In genomic region chr2:55306387-55306786, GRCm38 (mm10) we compare ENCODE assay signal across 9 mouse cellular contexts.
DNase-seq lines count a peak whose midpoint lies in the region; TF ChIP-seq lines count a peak whose summit lies in the region.
"Had no signal": no experiment of that assay in that cellular context is flagged by ENCODE, and none has a peak within 500 bp of the region (broad histone marks: within the 10 kb centered on the region; RNA-seq: fewer than 3 reads in every experiment).

No protein-coding gene starts in this region.

- no peaks in the 10 kb centered on the region for H3K4me1 ChIP-seq in MEL (ENCODE audit: control insufficient read depth in 1 of 2, insufficient read depth in 2 of 2, low read length in 2 of 2)
- H3K4me1 ChIP-seq in embryonic fibroblast, embryonic 13.5 days (ENCODE audit: control insufficient read depth, insufficient read depth, low read length), result no peaks in the 10 kb centered on the region

- no peak overlapping the region for H3K27ac ChIP-seq in layer of hippocampus, adult 2 months
- H3K27ac ChIP-seq in MEL (ENCODE audit: control insufficient read depth, low read depth, low read length), result no peak overlapping the region
- no peak overlapping the region for H3K27ac ChIP-seq in embryonic fibroblast, embryonic 13.5 days (ENCODE audit: insufficient read depth, low read length)

- H3K4me3 ChIP-seq in layer of hippocampus, adult 2 months, result no peak overlapping the region
- H3K4me3 ChIP-seq in MEL (ENCODE audit: control insufficient read depth in 1 of 2, insufficient read depth in 1 of 2, low read depth in 2 of 2, low read length in 2 of 2), result no peak overlapping the region
- no peak overlapping the region for H3K4me3 ChIP-seq in embryonic fibroblast, embryonic 13.5 days (ENCODE audit: insufficient read depth, low read length)
- H3K4me3 ChIP-seq: erythroblast, embryonic 14.5 days had no signal

- intact Hi-C loops in gastrocnemius, postnatal 14 days (cut with DNase I; ENCODE audit: low total_unique reads), result loop anchor here (10.0 kb wide), 1 partner anchor 718 kb away; no protein-coding TSS in a partner anchor

- H3K9ac ChIP-seq in MEL (ENCODE audit: control insufficient read depth, low read depth, low read length, poor library complexity, severe bottlenecking), result no peak overlapping the region

- H3K36me3 ChIP-seq in MEL (ENCODE audit: control insufficient read depth in 1 of 2, insufficient read depth in 2 of 2, low read length in 2 of 2), result no peaks in the 10 kb centered on the region

- peak; percentile 40 for TF ChIP-seq RAD21 in MEL (IDR thresholded peaks at IDR 0.05; ENCODE audit: low read depth, low read length)

- H3K79me2 ChIP-seq in MEL (ENCODE audit: control insufficient read depth, insufficient read depth, low read length, poor library complexity), result no peaks in the 10 kb centered on the region

- TF ChIP-seq CTCF in layer of hippocampus, adult 2 months (conservative IDR thresholded peaks at IDR 0.05), result peak; percentile 93
- TF ChIP-seq CTCF in MEL (IDR thresholded peaks at IDR 0.05 in 2 of 3, conservative IDR thresholded peaks at IDR 0.05 in 1 of 3; ENCODE audit: control insufficient read depth in 1 of 3, insufficient read depth in 1 of 3, low read depth in 2 of 3, low read length in 3 of 3, poor library complexity in 1 of 3, severe bottlenecking in 1 of 3), result peak in 2 of 3 experiments; percentile 48 to 55; a peak in 4 of 6 replicates
- peak; percentile 44; the same call in 1 of the 2 replicates for TF ChIP-seq CTCF in embryonic fibroblast, embryonic 13.5 days (IDR thresholded peaks at IDR 0.05; ENCODE audit: borderline replicate concordance, insufficient read depth, low read length)

- no peak for TF ChIP-seq EP300 in MEL (IDR thresholded peaks at IDR 0.05; ENCODE audit: low read depth in 1 of 2, low read length in 2 of 2)

- no peaks in the 10 kb centered on the region for H3K9me3 ChIP-seq in MEL (replicated peaks; ENCODE audit: insufficient read depth, low read length)

- TF ChIP-seq POLR2A in MEL (IDR thresholded peaks at IDR 0.05; ENCODE audit: control insufficient read depth in 1 of 2, insufficient read depth in 1 of 2, low read depth in 1 of 2, low read length in 2 of 2, poor library complexity in 1 of 2), result no peak
- no peak for TF ChIP-seq POLR2A in embryonic fibroblast, embryonic 13.5 days (IDR thresholded peaks at IDR 0.05; ENCODE audit: low read depth, low read length)

- H3K27me3 ChIP-seq in MEL (ENCODE audit: control insufficient read depth in 1 of 2, insufficient read depth in 2 of 2, low read length in 2 of 2), result no peaks in the 10 kb centered on the region

- peak; percentile 3 for DNase-seq in adrenal gland, postnatal 25 days
- no peak for DNase-seq in adrenal gland, adult 18-20 months (ENCODE audit: low spot score in 2 of 2)
- DNase-seq in layer of hippocampus, adult 2 months (ENCODE audit: low spot score in 2 of 2), result peak; percentile 8 to 43
- DNase-seq in layer of hippocampus, adult 9-10 months (ENCODE audit: low spot score), result no peak
- peak; percentile 10 for DNase-seq in MEL (ENCODE audit: low read depth, low spot score)
- no peak for DNase-seq in c-Kit-positive CD71-positive TER-119-positive erythroid progenitor cells, embryonic 14.5 days (ENCODE audit: low spot score)
- DNase-seq in gastrocnemius, postnatal 14 days, result no peak

TF ChIP-seq in MEL, 35 proteins besides CTCF, POLR2A, EP300 and RAD21:
- TF ChIP-seq MYB (IDR thresholded peaks at IDR 0.05; ENCODE audit: low read depth, low read length), result no peak
- no peak for TF ChIP-seq TCF12 (IDR thresholded peaks at IDR 0.05; ENCODE audit: low read depth, low read length)
- no peak for TF ChIP-seq GATA1 (IDR thresholded peaks at IDR 0.05; ENCODE audit: low read depth, low read length)
- TF ChIP-seq TBP (IDR thresholded peaks at IDR 0.05; ENCODE audit: low read depth, low read length), result no peak
- TF ChIP-seq BHLHE40 (IDR thresholded peaks at IDR 0.05; ENCODE audit: borderline replicate concordance, low read depth, low read length), result no peak
- 0 out of 2 replicates have a peak, but pooled peaks have one; percentile 4 for TF ChIP-seq ZC3H11A (IDR thresholded peaks at IDR 0.05; ENCODE audit: low read depth, low read length)
- peak; percentile 67 for TF ChIP-seq SMC3 (IDR thresholded peaks at IDR 0.05; ENCODE audit: low read depth, low read length)
- TF ChIP-seq MYC (IDR thresholded peaks at IDR 0.05; ENCODE audit: low read depth, low read length), result no peak
- TF ChIP-seq ETS1 (IDR thresholded peaks at IDR 0.05; ENCODE audit: low read depth, low read length), result no peak
- no peak for TF ChIP-seq NELFE (IDR thresholded peaks at IDR 0.05; ENCODE audit: low read depth, low read length)
- no peak for TF ChIP-seq ELF1 (IDR thresholded peaks at IDR 0.05; ENCODE audit: low read depth, low read length)
- TF ChIP-seq POLR2AphosphoS5 (IDR thresholded peaks at IDR 0.05; ENCODE audit: borderline replicate concordance, low read depth, low read length), result no peak
- no peak for TF ChIP-seq USF2 (IDR thresholded peaks at IDR 0.05; ENCODE audit: borderline replicate concordance in 1 of 2, insufficient read depth in 1 of 2, low read depth in 1 of 2, low read length in 2 of 2)
- TF ChIP-seq CHD2 (IDR thresholded peaks at IDR 0.05; ENCODE audit: low read length), result no peak
- no peak for TF ChIP-seq MAX (IDR thresholded peaks at IDR 0.05; ENCODE audit: low read length)

Comparison
In these comparisons a context has a peak if more than half of its experiments do, and no peak if none do; other contexts are left out.
1. DNase-seq: peak in adrenal gland, postnatal 25 days (single experiment), layer of hippocampus, adult 2 months (2 of 2) and MEL (single experiment); none in adrenal gland, adult 18-20 months (0 of 2), layer of hippocampus, adult 9-10 months (single experiment), c-Kit-positive CD71-positive TER-119-positive erythroid progenitor cells, embryonic 14.5 days (single experiment) and gastrocnemius, postnatal 14 days (single experiment).
2. Peak in every context shown above with its lines, with median percentiles within 50 percentile points of each other: CTCF ChIP-seq.